17 mouse cellular contexts compared by ENCODE assay signal in genomic region chr10:40131690-40132418, GRCm38 (mm10). TPM values are rescaled to one million over a fixed set of nuclear protein-coding genes. Genes with fewer than 3 reads are reported as not detected.
DNase-seq lines count a peak whose midpoint lies in the region; ATAC-seq lines count a peak whose summit lies in the region.
"Had no signal": no experiment of that assay in that cellular context is flagged by ENCODE, and none has a peak within 500 bp of the region (broad histone marks: within the 10 kb centered on the region; RNA-seq: fewer than 3 reads in every experiment).

No protein-coding gene starts in this region.

- no peaks in the 10 kb centered on the region for H3K27me3 ChIP-seq in lung, embryonic 15.5 days
- H3K27me3 ChIP-seq in liver, embryonic 11.5 days (replicated peaks; ENCODE audit: control insufficient read depth, insufficient read depth, low read length) = no peaks in the 10 kb centered on the region
- H3K27me3 ChIP-seq: CH12.LX; forebrain, embryonic 13.5 days; hindbrain, embryonic 12.5 days; midbrain, embryonic 12.5 days had no signal

- no peak overlapping the region for H3K4me2 ChIP-seq in lung, embryonic 15.5 days
- H3K4me2 ChIP-seq in liver, embryonic 11.5 days = peak overlapping the region; percentile 62
- H3K4me2 ChIP-seq: forebrain, embryonic 13.5 days; hindbrain, embryonic 12.5 days; midbrain, embryonic 12.5 days had no signal

- no peak overlapping the region for H3K9ac ChIP-seq in lung, embryonic 15.5 days
- no peak overlapping the region for H3K9ac ChIP-seq in liver, embryonic 11.5 days (ENCODE audit: low read depth, low read length)
- H3K9ac ChIP-seq: forebrain, embryonic 13.5 days; hindbrain, embryonic 12.5 days; midbrain, embryonic 12.5 days had no signal

- no peak overlapping the region for H3K27ac ChIP-seq in lung, embryonic 15.5 days
- H3K27ac ChIP-seq in liver, embryonic 11.5 days (ENCODE audit: low read depth, low read length) = peak overlapping the region; percentile 91
- H3K27ac ChIP-seq: forebrain, embryonic 13.5 days; hindbrain, embryonic 12.5 days; kidney, postnatal 0 days; midbrain, embryonic 12.5 days had no signal

- no peaks in the 10 kb centered on the region for H3K36me3 ChIP-seq in lung, embryonic 15.5 days
- no peaks in the 10 kb centered on the region for H3K36me3 ChIP-seq in liver, embryonic 11.5 days (ENCODE audit: control insufficient read depth, insufficient read depth, low read length)
- H3K36me3 ChIP-seq: hindbrain, embryonic 12.5 days; midbrain, embryonic 12.5 days had no signal

- no peaks in the 10 kb centered on the region for H3K9me3 ChIP-seq in lung, embryonic 15.5 days
- no peaks in the 10 kb centered on the region for H3K9me3 ChIP-seq in liver, embryonic 11.5 days (ENCODE audit: control insufficient read depth, low read length)
- H3K9me3 ChIP-seq: forebrain, embryonic 13.5 days; hindbrain, embryonic 12.5 days; midbrain, embryonic 12.5 days had no signal

- DNase-seq in lung, adult 18-20 months = no peak
- peak; percentile 98 for DNase-seq in c-Kit-positive CD71-positive TER-119-positive erythroid progenitor cells, embryonic 14.5 days (ENCODE audit: low spot score)
- peak; percentile 67 for DNase-seq in liver, embryonic 11.5 days (ENCODE audit: low spot score)
- DNase-seq in spleen, postnatal 4 days (ENCODE audit: low spot score in 2 of 2) = peak; percentile 83 to 85
- no peak for DNase-seq in kidney, postnatal 14 days
- no peak for DNase-seq in layer of hippocampus, adult 11-12 months (ENCODE audit: low spot score)
- DNase-seq: adrenal gland, postnatal 25 days; cerebellum, adult 2 months; gastrocnemius, postnatal 25 days; lung, adult 2 months had no signal

- no peaks in the 10 kb centered on the region for H3K4me1 ChIP-seq in lung, embryonic 15.5 days
- H3K4me1 ChIP-seq in liver, embryonic 11.5 days (replicated peaks; ENCODE audit: control insufficient read depth, insufficient read depth, low read length) = peaks cover 42% of the 10 kb centered on the region
- H3K4me1 ChIP-seq: forebrain, embryonic 13.5 days; hindbrain, embryonic 12.5 days had no signal

- no peak overlapping the region for H3K4me3 ChIP-seq in lung, embryonic 15.5 days
- peak overlapping the region; percentile 27; the same call in 1 of the 2 replicates for H3K4me3 ChIP-seq in liver, embryonic 11.5 days (ENCODE audit: low read depth, low read length)
- H3K4me3 ChIP-seq: forebrain, embryonic 13.5 days; hindbrain, embryonic 12.5 days; midbrain, embryonic 12.5 days had no signal

- 80% methylated on average over 9 of the region's 9 CpGs for WGBS in lung, embryonic 15.5 days
- WGBS in liver, embryonic 11.5 days = 42% methylated on average over 9 of the region's 9 CpGs

- peak; percentile 39; the same call in 1 of the 2 replicates for ATAC-seq in lung, embryonic 15.5 days (ENCODE audit: borderline replicate concordance, extremely low read depth, low FRiP score, low TSS enrichment)
- ATAC-seq in liver, embryonic 11.5 days (replicated peaks; ENCODE audit: low FRiP score) = peak; percentile 99
- no peak for ATAC-seq in granulocyte monocyte progenitor cell, adult 5-6 weeks (replicated peaks; ENCODE audit: poor library complexity, severe bottlenecking)
- ATAC-seq: forebrain, embryonic 13.5 days had no signal

RNA-seq across cellular contexts. Expression of gene Slc16a10, which starts 10.2 kb away (rescaled TPM):
- polyA plus RNA-seq in lung, embryonic 15.5 days (2015; fragmentation: Nextera tagmentation; extraction: Ambion mirVana) = 5.1 and 6.8 TPM in 2 replicates
- 46.9 and 49.2 TPM in 2 replicates for polyA plus RNA-seq in liver, embryonic 11.5 days (2014; fragmentation: Nextera tagmentation; extraction: Ambion mirVana)
- total RNA-seq in granulocyte monocyte progenitor cell, adult 5-6 weeks (2014; fragmentation: Nextera tagmentation) = 30.2 and 37.9 TPM in 2 replicates
- 21.4 and 29.6 TPM in 2 replicates for total RNA-seq in granulocyte monocyte progenitor cell, adult 5-6 weeks (2017)

Comparison
In these comparisons a context has a peak if more than half of its experiments do, and no peak if none do; other contexts are left out.
1. DNase-seq: peak in c-Kit-positive CD71-positive TER-119-positive erythroid progenitor cells, embryonic 14.5 days (single experiment), liver, embryonic 11.5 days (single experiment) and spleen, postnatal 4 days (2 of 2); none in lung, adult 18-20 months (0 of 2), kidney, postnatal 14 days (single experiment) and layer of hippocampus, adult 11-12 months (single experiment).